Mouse (Mus musculus): Measurements from ENCODE around the gene Npvf. TPM values are rescaled to one million over a fixed set of nuclear protein-coding genes. Genes with fewer than 3 reads are reported as not detected.
"Not testable (repeated sequence)": the region's sequence is repeated elsewhere in the genome, so short reads cannot be mapped to it uniquely, and the experiment has no call there.

The Npvf gene
- polyA plus RNA-seq, 1 experiment from 2014 or later: 0.26 TPM

DNA sequence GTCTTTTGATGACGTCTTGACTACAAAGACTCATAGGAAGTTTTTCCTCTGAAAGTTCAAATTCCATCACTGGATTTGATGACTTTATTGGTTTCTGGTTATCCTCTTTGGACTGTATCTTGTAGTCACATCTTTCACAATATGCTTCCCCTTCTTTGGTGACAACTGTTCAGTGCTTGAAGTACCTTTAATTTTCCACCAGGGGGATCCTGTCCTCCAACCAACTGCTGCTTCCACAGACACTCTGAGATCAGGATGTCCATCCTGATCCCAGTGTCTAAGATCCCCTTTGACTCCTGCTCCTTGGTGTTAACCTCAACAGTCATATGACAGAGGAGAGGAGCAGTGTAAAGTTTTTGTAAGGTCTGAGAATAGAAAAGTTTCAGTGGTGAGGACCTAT lies 36.0 kb downstream of the Npvf start:
- H3K4me3 ChIP-seq (replicated peaks); H3K27me3 ChIP-seq; H3K27ac ChIP-seq; ATAC-seq (replicated peaks; ENCODE audit: low FRiP score); H3K4me2 ChIP-seq; H3K36me3 ChIP-seq; H3K9me3 ChIP-seq (replicated peaks); H3K9ac ChIP-seq; H3K4me1 ChIP-seq: not testable (repeated sequence)
- 92% methylated on average over 1 of the region's 1 CpGs for whole genome bisulfite sequencing

DNA sequence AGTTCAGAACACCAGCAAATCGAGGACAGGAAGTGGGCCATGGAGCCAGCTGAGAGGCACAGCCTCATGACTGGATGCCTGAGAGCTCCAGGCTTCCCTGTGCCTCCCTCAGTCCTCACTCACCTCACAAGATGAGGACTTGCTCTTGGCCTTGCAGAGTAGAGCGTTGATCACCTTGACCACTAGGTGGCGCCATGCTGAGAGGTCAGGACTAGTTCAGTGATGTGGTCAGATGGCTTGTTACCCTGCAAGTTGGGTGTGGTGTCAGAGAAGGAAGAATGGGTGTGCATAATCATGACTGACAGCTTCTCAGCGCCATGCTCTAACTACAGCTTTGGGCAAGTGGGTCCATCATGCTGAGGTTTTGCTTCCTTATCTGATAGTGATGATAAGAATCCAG lies 52.6 kb downstream of the Npvf start:
- Histone ChIP-seq H3K27ac (no peak overlapping the region), H3K27me3 (no peaks in the 10 kb centered on the region), H3K4me2 (no peak overlapping the region), H3K4me3 (replicated peaks) (no peak overlapping the region), H3K9ac (no peak overlapping the region), H3K4me1 (peaks cover 22% of the 10 kb centered on the region), H3K9me3 (replicated peaks) (no peaks in the 10 kb centered on the region), H3K36me3 (no peaks in the 10 kb centered on the region)
- 44% methylated on average over 4 of the region's 4 CpGs for WGBS
- ATAC-seq (replicated peaks; ENCODE audit: low FRiP score): no peak

Other genes starting within 250 kb of the Npvf start
- gene Osbpl3, start 198.2 kb downstream of the Npvf start, polyA plus RNA-seq (2015; fragmentation: Nextera tagmentation; extraction: Ambion mirVana): 15.7 and 16.7 TPM in 2 replicates
- 79.5 and 88.2 TPM in 2 replicates for gene Cycs, start 87.9 kb downstream of the Npvf start, polyA plus RNA-seq (2015; fragmentation: Nextera tagmentation; extraction: Ambion mirVana)
- gene 4921507P07Rik, start 57.8 kb downstream of the Npvf start, polyA plus RNA-seq (2015; fragmentation: Nextera tagmentation; extraction: Ambion mirVana): 0.98 and 1.1 TPM in 2 replicates

All from kidney, embryonic 15.5 days (tissue).